Mouse (Mus musculus) C2C12 (cell line): Measurements from ENCODE around the gene Slc17a7. TPM values are rescaled to one million over a fixed set of nuclear protein-coding genes. Genes with fewer than 3 reads are reported as not detected.
A peak's percentile ranks its signal among the peaks of the same experiment; 100 is the strongest.

ENCODE experiments used
- H3K27me3 ChIP-seq: one replicate; pipeline ENCODE4 v1.6.1; 2011; ENCODE audit not compliant: control insufficient read depth, insufficient read depth, insufficient read length
- H3K36me3 ChIP-seq: one replicate; pipeline ENCODE4 v1.6.1; 2011; ENCODE audit not compliant: control insufficient read depth, insufficient read depth
- H3K4me3 ChIP-seq: one replicate; pipeline ENCODE4 v1.5.1; 2011; ENCODE audit warnings: mild to moderate bottlenecking, control low read depth; ENCODE audit not compliant: poor library complexity, insufficient read depth, severe bottlenecking
- H3K79me2 ChIP-seq: one replicate; pipeline ENCODE4 v1.6.1; 2011; ENCODE audit not compliant: control insufficient read depth, insufficient read depth
- H3K79me3 ChIP-seq: one replicate; pipeline ENCODE4 v1.6.1; 2011; ENCODE audit warnings: low read depth, control low read depth
- H3ac ChIP-seq: one replicate; pipeline ENCODE3; 2011; ENCODE audit warnings: low read depth; ENCODE audit not compliant: control insufficient read depth, insufficient read length
- CEBPB ChIP-seq: IDR thresholded peaks from one replicate; pipeline ENCODE4 v1.6.1; 2011; ENCODE audit warnings: low read depth, mild to moderate bottlenecking, control low read depth, moderate library complexity
- CTCF ChIP-seq: IDR thresholded peaks from one replicate; pipeline ENCODE4 v1.5.1; 2011; ENCODE audit not compliant: control insufficient read depth, insufficient read depth, insufficient read length
- FOSL1 ChIP-seq: IDR thresholded peaks from one replicate; pipeline ENCODE4 v1.8.0; 2011; ENCODE audit warnings: mild to moderate bottlenecking, low read length; ENCODE audit not compliant: poor library complexity, insufficient read depth, severe bottlenecking
- MAX ChIP-seq: IDR thresholded peaks from one replicate; pipeline ENCODE4 v1.6.1; 2011; ENCODE audit warnings: mild to moderate bottlenecking, control low read depth
- MYOD1 ChIP-seq: IDR thresholded peaks from one replicate; pipeline ENCODE4 v1.6.1; 2011; ENCODE audit warnings: low read depth; ENCODE audit not compliant: control insufficient read depth, insufficient read length
- MYOG ChIP-seq: IDR thresholded peaks from one replicate; pipeline ENCODE4 v1.6.1; 2011; ENCODE audit not compliant: control insufficient read depth, insufficient read length; ENCODE audit errors: extremely low read depth
- USF1 ChIP-seq: IDR thresholded peaks from one replicate; pipeline ENCODE4 v1.6.1; 2011; ENCODE audit warnings: low read depth, mild to moderate bottlenecking, control low read depth, moderate library complexity
- polyA plus RNA-seq: library from polyadenylated mRNA; unstranded; fragments of >200 nt; fragmentation: generic; extraction: Trizol; gene quantifications from one replicate; pipeline ENCODE4 v1.2.1, GENCODE M21; 2012; ENCODE audit warnings: missing spikeins

Gene Slc17a7
- polyA plus RNA-seq, 1 experiment: 0.14 TPM

DNA sequence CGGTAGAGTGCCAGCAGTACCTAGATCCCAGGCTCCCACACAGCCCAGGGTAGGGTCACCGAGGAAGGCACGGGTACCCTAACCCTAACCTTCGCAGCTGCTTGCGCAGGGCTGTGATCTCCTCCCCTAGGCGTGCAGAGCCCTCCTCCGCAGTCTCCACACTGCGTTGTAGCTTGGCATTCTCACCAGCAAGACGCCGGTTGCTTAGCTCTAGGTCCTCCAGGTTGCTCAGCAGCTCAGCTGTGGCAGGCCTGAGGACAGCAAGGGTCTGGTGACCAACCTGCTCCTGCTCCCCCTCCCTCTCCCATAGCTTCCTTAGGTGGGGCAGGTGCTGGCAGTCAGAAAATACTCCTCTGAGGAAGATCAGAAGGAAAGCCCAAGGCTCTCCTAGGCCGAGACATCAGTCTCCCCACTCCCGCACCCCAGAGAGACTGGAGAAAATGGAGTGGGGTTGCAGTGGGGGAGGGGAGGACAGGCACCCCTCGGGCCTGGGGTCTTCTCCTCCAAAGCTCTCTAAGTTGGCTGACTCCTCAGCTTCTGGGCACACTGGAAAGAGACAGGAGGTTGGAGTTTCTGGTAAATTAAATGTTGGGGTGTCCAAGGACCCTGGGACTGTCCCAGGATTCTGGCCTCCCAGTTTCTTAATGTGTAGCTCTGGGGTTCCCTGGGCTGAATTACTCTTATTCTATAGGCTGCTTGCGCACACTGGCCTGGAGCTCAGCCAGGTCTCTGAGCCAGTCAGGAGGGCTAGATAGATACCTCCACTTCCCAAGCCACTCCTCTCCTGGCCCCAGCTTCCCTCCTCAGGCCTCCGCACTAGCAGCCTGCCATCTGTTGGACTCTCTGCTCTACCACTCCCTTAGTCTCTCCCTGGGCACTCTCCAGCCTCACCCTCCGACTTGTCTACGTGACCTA, 30.4 kb downstream of the Slc17a7 start:
- Histone ChIP-seq H3ac (no peak overlapping the region), H3K79me2 (no peaks in the 10 kb centered on the region), H3K27me3 (peaks cover 5% of the 10 kb centered on the region), H3K4me3 (no peak overlapping the region), H3K79me3 (no peaks in the 10 kb centered on the region), H3K36me3 (no peaks in the 10 kb centered on the region)
- TF ChIP-seq USF1: no peak
- no peak for TF ChIP-seq CTCF
- no peak for TF ChIP-seq MYOD1
- TF ChIP-seq MYOG: no peak
- no peak for TF ChIP-seq FOSL1
- TF ChIP-seq CEBPB: no peak
- no peak for TF ChIP-seq MAX

DNA sequence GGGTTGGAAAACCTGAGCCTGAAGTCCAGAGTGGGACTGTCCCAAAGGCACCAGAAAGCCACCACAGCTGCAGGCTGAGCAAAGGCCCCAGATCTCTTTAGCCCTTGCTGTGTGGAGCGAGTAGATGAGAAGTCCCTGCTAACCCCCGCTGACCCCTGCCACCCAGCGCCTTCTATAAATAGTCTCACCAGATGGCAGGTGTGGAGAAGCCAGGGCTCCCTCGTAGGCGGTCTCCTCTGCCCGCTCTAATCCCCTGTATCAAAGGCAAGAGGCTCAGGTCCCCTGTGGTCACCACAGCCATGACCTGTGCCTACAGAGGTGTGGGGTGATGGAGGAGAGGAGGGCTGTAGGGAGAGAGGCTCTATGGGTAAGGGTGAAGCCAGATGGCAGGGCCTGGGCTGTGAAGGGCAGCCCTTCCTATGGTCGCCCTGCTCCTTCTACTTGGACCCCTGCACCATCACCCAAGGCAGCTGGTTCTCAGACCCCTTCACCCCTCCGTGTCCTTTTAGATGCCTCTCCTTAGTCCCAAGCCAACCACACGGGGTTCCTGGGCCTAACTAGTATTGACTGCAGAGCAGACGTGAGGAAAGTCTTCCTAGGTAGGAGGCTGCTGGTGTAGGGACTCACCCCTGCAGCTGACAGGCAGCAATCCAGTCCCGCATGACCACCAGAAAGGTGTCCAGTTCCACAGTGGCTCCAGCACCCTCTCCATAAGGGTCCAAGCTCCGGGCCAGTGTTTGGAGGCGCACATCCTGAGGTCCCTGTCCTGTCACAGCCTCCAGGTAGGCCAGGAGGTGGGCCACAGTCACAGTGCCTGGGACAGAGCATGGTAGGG, 31.8 kb downstream of the Slc17a7 start:
- Histone ChIP-seq H3K27me3 (peaks cover 9% of the 10 kb centered on the region), H3ac (no peak overlapping the region), H3K36me3 (no peaks in the 10 kb centered on the region), H3K79me2 (no peaks in the 10 kb centered on the region), H3K4me3 (no peak overlapping the region), H3K79me3 (no peaks in the 10 kb centered on the region)
- TF ChIP-seq USF1 (no peak), FOSL1 (no peak), MYOD1 (no peak), MAX (no peak), CEBPB (no peak), MYOG (no peak), CTCF (no peak)

DNA sequence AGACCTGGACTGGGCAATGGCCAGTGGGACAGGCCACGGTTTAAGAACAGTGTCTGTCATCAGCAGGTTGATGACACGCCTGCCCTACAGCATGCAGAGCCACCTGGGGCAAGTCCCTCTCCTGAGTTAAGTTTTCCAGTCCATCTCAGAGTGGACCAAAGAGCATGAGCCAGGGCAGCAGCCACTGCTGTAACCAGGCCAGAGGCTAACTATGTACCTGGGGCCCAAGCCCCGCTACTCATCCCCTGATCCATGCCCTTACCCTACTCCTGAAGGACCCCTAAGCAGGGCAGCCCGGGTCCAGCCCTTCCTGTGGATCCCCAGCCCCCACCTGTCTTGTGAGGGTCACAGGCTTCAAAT, 32.4 kb downstream of the Slc17a7 start:
- TF ChIP-seq MYOG: no peak
- no peak for TF ChIP-seq CTCF
- TF ChIP-seq MAX: no peak
- TF ChIP-seq FOSL1: no peak
- no peak for TF ChIP-seq USF1
- TF ChIP-seq MYOD1: no peak
- TF ChIP-seq CEBPB: no peak
- Histone ChIP-seq H3K36me3 (no peaks in the 10 kb centered on the region), H3K27me3 (peaks cover 9% of the 10 kb centered on the region), H3K4me3 (no peak overlapping the region), H3ac (no peak overlapping the region), H3K79me3 (no peaks in the 10 kb centered on the region), H3K79me2 (no peaks in the 10 kb centered on the region)

DNA sequence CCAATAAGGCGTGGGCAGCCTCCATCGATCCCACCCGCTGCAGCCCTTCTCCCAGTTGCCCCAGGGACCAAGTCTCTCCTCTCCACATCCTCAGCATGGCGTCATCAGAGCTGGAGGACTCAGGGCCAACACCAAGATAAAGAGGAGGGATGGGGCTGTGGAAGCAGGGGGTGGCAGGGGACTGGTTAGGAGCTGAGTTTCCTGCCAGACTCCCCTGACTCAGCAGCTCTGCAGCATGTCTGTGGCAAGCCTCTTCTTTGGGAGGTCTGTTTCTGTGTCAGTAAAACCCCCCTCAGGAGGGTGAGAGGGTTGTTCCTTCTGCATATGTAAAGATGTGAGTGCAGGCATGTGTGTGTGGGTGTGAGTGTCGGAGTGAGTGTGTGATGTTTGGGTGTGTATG, 33.2 kb downstream of the Slc17a7 start:
- Histone ChIP-seq H3K36me3 (no peaks in the 10 kb centered on the region), H3K79me2 (no peaks in the 10 kb centered on the region), H3ac (no peak overlapping the region), H3K79me3 (no peaks in the 10 kb centered on the region), H3K27me3 (peaks cover 9% of the 10 kb centered on the region), H3K4me3 (no peak overlapping the region)
- no peak for TF ChIP-seq MYOG
- no peak for TF ChIP-seq MYOD1
- TF ChIP-seq USF1: no peak
- TF ChIP-seq MAX: no peak
- no peak for TF ChIP-seq CEBPB
- no peak for TF ChIP-seq CTCF
- TF ChIP-seq FOSL1: no peak

DNA sequence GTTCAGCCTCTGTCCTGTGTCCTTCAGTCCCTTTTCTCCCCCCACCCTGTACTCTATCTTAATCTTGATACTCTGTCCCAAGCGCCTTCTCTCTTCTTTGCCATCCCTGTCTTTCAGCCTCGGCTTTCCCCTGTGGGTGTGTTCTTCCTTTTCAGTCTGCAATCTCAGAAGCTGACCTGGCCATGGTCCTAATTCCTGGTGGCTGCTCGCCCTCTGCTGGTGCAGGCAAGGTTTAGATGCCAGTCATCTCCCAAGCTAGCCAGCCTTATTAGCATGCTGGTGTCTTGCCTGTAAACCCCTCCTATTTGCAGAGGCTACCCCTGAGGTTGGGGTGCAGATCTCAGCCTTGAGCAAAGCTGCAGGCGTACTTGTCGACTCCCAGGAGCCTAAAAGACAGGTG, 34.7 kb downstream of the Slc17a7 start:
- Histone ChIP-seq H3K36me3 (no peaks in the 10 kb centered on the region), H3K27me3 (peaks cover 9% of the 10 kb centered on the region), H3K79me3 (no peaks in the 10 kb centered on the region), H3K79me2 (no peaks in the 10 kb centered on the region), H3K4me3 (no peak overlapping the region), H3ac (no peak overlapping the region)
- TF ChIP-seq CTCF: peak; percentile 88
- TF ChIP-seq MYOG: no peak
